Mouse (Mus musculus) stomach, embryonic 14.5 days (tissue): ENCODE results near the gene Oas1d. TPM values are rescaled to one million over a fixed set of nuclear protein-coding genes. Genes with fewer than 3 reads are reported as not detected.

ENCODE experiments used
- ATAC-seq: fragments of 200-750 bp; cut with Nextera tagmentation; 2 replicates; pipeline ENCODE4 v1.8.0; 2017; ENCODE audit warnings: low read depth, moderate TSS enrichment; ENCODE audit not compliant: insufficient number of reproducible peaks, insufficient read depth, low FRiP score
- H3K27ac ChIP-seq: fragments of 300-500 bp; sonication (generic); 2 replicates; pipeline ENCODE4 v1.5.1; 2014; ENCODE audit warnings: mild to moderate bottlenecking, low read length, moderate library complexity, mixed read lengths
- H3K27me3 ChIP-seq: fragments of 300-500 bp; sonication (generic); 2 replicates; pipeline ENCODE4 v1.6.1; 2014; ENCODE audit warnings: low read length, control low read depth, mixed read lengths; ENCODE audit not compliant: control insufficient read depth, insufficient read depth
- H3K36me3 ChIP-seq: fragments of 300-500 bp; sonication (generic); 2 replicates; pipeline ENCODE4 v1.6.1; 2014; ENCODE audit warnings: mild to moderate bottlenecking, control low read depth, low read length, moderate library complexity, mixed read lengths; ENCODE audit not compliant: control insufficient read depth, insufficient read depth
- H3K4me1 ChIP-seq: fragments of 300-500 bp; sonication (generic); 2 replicates; pipeline ENCODE4 v1.6.1; 2014; ENCODE audit warnings: low read length, control low read depth, mixed read lengths; ENCODE audit not compliant: control insufficient read depth, insufficient read depth
- H3K4me2 ChIP-seq: fragments of 300-500 bp; sonication (generic); replicated peaks from 2 replicates; pipeline ENCODE4 v1.6.1; 2014; ENCODE audit warnings: low read depth, low read length, control low read depth
- H3K4me3 ChIP-seq: fragments of 300-500 bp; sonication (generic); 2 replicates; pipeline ENCODE4 v1.5.1; 2014; ENCODE audit warnings: low read depth, low read length, control low read depth
- H3K9ac ChIP-seq: fragments of 300-500 bp; sonication (generic); replicated peaks from 2 replicates; pipeline ENCODE4 v1.6.1; 2014; ENCODE audit warnings: low read depth, mild to moderate bottlenecking, control low read depth, low read length, moderate library complexity, mixed read lengths
- H3K9me3 ChIP-seq: fragments of 300-500 bp; sonication (generic); 2 replicates; pipeline ENCODE4 v1.6.1; 2016; ENCODE audit warnings: low read depth, low read length, control low read depth; ENCODE audit not compliant: control insufficient read depth
- WGBS: fragments of 180-500 bp; shearing (Covaris S2); extraction: QIAGEN DNeasy Blood & Tissue Kit; methylation state at CpG from one replicate; pipeline ENCODE4 v1.1.7; 2014; 5-methylcytosine and 5-hydroxymethylcytosine counted together
- polyA plus RNA-seq: library from polyadenylated mRNA; unstranded; fragments of >200 nt; fragmentation: Nextera tagmentation; extraction: Ambion mirVana; gene quantifications from 2 replicates; pipeline ENCODE4 v1.2.1, GENCODE M21; 2014

Oas1d gene
- polyA plus RNA-seq, 1 experiment from 2014 or later, result not detected

- H3K4me2 ChIP-seq, result no peak overlapping the region
- 38% methylated on average over 4 of the region's 4 CpGs for whole genome bisulfite sequencing
Measured at GRCm38 (mm10) chr5:120969703-120970102, 55.4 kb downstream of the Oas1d start.

More at GRCm38 (mm10) chr5:120969703-120970102, 55.4 kb downstream of the Oas1d start:
- Histone ChIP-seq H3K36me3 (no peaks in the 10 kb centered on the region), H3K9ac (no peak overlapping the region), H3K27ac (no peak overlapping the region), H3K9me3 (no peaks in the 10 kb centered on the region), H3K4me3 (no peak overlapping the region), H3K27me3 (no peaks in the 10 kb centered on the region), H3K4me1 (no peaks in the 10 kb centered on the region)
- ATAC-seq, result no peak

Other genes starting within 250 kb of the Oas1d start
- 5.2 and 5.9 TPM in 2 replicates for gene Dtx1, start 202.6 kb upstream of the Oas1d start, polyA plus RNA-seq
- gene Oas2, start 164.7 kb upstream of the Oas1d start, polyA plus RNA-seq, result 0.58 and 0.70 TPM in 2 replicates
- not detected in 2 replicates for gene Oas3, start 136.9 kb upstream of the Oas1d start, polyA plus RNA-seq
- not detected in 2 replicates for gene Oas1e, start 119.0 kb upstream of the Oas1d start, polyA plus RNA-seq
- gene Oas1c, start 102.0 kb upstream of the Oas1d start, polyA plus RNA-seq, result 0.59 and 1.2 TPM in 2 replicates
- gene Oas1f, start 67.2 kb upstream of the Oas1d start, polyA plus RNA-seq, result 0.35 TPM in 1 of 2 replicates, not detected in the other
- gene Oas1h, start 53.1 kb upstream of the Oas1d start, polyA plus RNA-seq, result not detected in 2 replicates
- 0.83 and 1.1 TPM in 2 replicates for gene Oas1g, start 26.9 kb upstream of the Oas1d start, polyA plus RNA-seq
- 2.2 and 3.0 TPM in 2 replicates for gene Oas1a, start 7.0 kb upstream of the Oas1d start, polyA plus RNA-seq
- gene Rph3a, start 95.6 kb downstream of the Oas1d start, polyA plus RNA-seq, result 0.11 and 0.16 TPM in 2 replicates